Mouse (Mus musculus) left cerebral cortex, postnatal 14 days (tissue): ENCODE measurements around the gene Olfr1196. TPM values are rescaled to one million over a fixed set of nuclear protein-coding genes. Genes with fewer than 3 reads are reported as not detected.
"Not testable (repeated sequence)": the region's sequence is repeated elsewhere in the genome, so short reads cannot be mapped to it uniquely, and the experiment has no call there.

Experiments
- DNase-seq, 2 experiments: peaks; one replicate each; pipeline ENCODE4 v3.0.0; 2021 to 2022; ENCODE audit warnings: low spot score in 2 of 2, mixed read lengths in 1 of 2
- intact Hi-C: fragments of 180-260 bp; cut with DNase I; formaldehyde crosslinking; loops from one replicate; pipeline ENCODE4 v1.15.1; 2025
- long read RNA-seq, 2 experiments: library from polyadenylated mRNA; stranded (forward); transcript quantifications; one replicate each; pipeline ENCODE4 v2.0.0; 2021
- total RNA-seq, 2 experiments: library from RNA; stranded (reverse); gene quantifications; 2 replicates each; pipeline ENCODE4 v1.2.3; 2021

Olfr1196 gene
- total RNA-seq: not detected
- long read RNA-seq, experiment 1: 0 reads
- long read RNA-seq, experiment 2: 0 reads

- no peak for DNase-seq
- intact Hi-C loops: no loop called here
Observed at GRCm38 (mm10) chr2:88704497-88704896, at the start of gene Olfr1196. Olfr1196 (minus strand) TSS chr2:88704597.

- DNase-seq: no peak
- intact Hi-C loops: no loop called here
Observed at GRCm38 (mm10) chr2:88751270-88751669, 46.9 kb upstream of the Olfr1196 start, which contains the start of gene Olfr1198. Olfr1198 (minus strand) TSS chr2:88751370.

- no peak for DNase-seq
- intact Hi-C loops: no loop called here
Observed at GRCm38 (mm10) chr2:88743379-88743778, 39.0 kb upstream of the Olfr1196 start.

GRCm38 (mm10) chr2:88732266-88732665 lies 27.9 kb upstream of the Olfr1196 start, which contains the start of gene Olfr1197:
Olfr1197 (minus strand) TSS chr2:88732366.
- intact Hi-C loops: no loop called here
- no peak for DNase-seq

GRCm38 (mm10) chr2:88689087-88689486 lies 15.3 kb downstream of the Olfr1196 start, which contains the start of gene Olfr1195:
Olfr1195 (minus strand) TSS chr2:88689187.
- intact Hi-C loops: no loop called here
- DNase-seq: no peak

- DNase-seq, intact Hi-C loops: not testable (repeated sequence)
Observed at GRCm38 (mm10) chr2:88675328-88675727, 29.1 kb downstream of the Olfr1196 start, which contains the start of gene Olfr1193. Olfr1193 (plus strand) TSS chr2:88675628.

GRCm38 (mm10) chr2:88648209-88648608 lies 56.2 kb downstream of the Olfr1196 start, which contains the start of gene Olfr1192-ps1:
Olfr1192-ps1 (plus strand) TSS chr2:88648509.
- intact Hi-C loops: no loop called here
- DNase-seq: no peak

Other genes with a start within 250 kb of the Olfr1196 start
- not detected for gene Olfr1183, start 249.7 kb downstream of the Olfr1196 start, total RNA-seq
- gene Olfr1184, start 221.0 kb downstream of the Olfr1196 start, total RNA-seq: not detected
- not detected for gene Olfr1185-ps1, start 211.3 kb downstream of the Olfr1196 start, total RNA-seq
- gene Olfr1186, start 186.0 kb downstream of the Olfr1196 start, total RNA-seq: not detected
- not detected for gene Olfr1188, start 147.7 kb downstream of the Olfr1196 start, total RNA-seq
- gene Olfr1189, start 118.1 kb downstream of the Olfr1196 start, total RNA-seq: not detected
- not detected for gene Olfr1191-ps1, start 64.1 kb downstream of the Olfr1196 start, total RNA-seq
- not detected for gene Olfr1192-ps1, start 56.1 kb downstream of the Olfr1196 start, total RNA-seq
- gene Olfr1193, start 29.0 kb downstream of the Olfr1196 start, total RNA-seq: not detected
- not detected for gene Olfr1195, start 15.4 kb downstream of the Olfr1196 start, total RNA-seq
- not detected for gene Olfr1197, start 27.8 kb upstream of the Olfr1196 start, total RNA-seq
- gene Olfr1198, start 46.8 kb upstream of the Olfr1196 start, total RNA-seq: not detected
- gene Olfr1199, start 55.9 kb upstream of the Olfr1196 start, total RNA-seq: not detected
- not detected for gene Olfr1200, start 65.9 kb upstream of the Olfr1196 start, total RNA-seq
- gene Olfr1201, start 88.4 kb upstream of the Olfr1196 start, total RNA-seq: not detected
- not detected for gene Olfr1202, start 109.9 kb upstream of the Olfr1196 start, total RNA-seq
- not detected for gene Olfr1205, start 125.1 kb upstream of the Olfr1196 start, total RNA-seq
- not detected for gene Olfr1204, start 144.7 kb upstream of the Olfr1196 start, total RNA-seq
- not detected for gene Olfr1206, start 158.6 kb upstream of the Olfr1196 start, total RNA-seq
- gene Olfr1208, start 197.7 kb upstream of the Olfr1196 start, total RNA-seq: not detected
- gene Olfr1209, start 210.6 kb upstream of the Olfr1196 start, total RNA-seq: not detected
- not detected for gene Olfr1211, start 233.5 kb upstream of the Olfr1196 start, total RNA-seq
- gene Olfr1212, start 249.4 kb upstream of the Olfr1196 start, total RNA-seq: not detected